Mouse (Mus musculus) E14TG2a.4 (cell line): ENCODE results near the gene Ube2h.

ENCODE experiments used
- CTCF ChIP-seq: conservative IDR thresholded peaks from 2 replicates; pipeline ENCODE4 v1.5.1; 2014; ENCODE audit warnings: low read length
- NANOG ChIP-seq: IDR thresholded peaks from 2 replicates; pipeline ENCODE4 v1.6.1; 2014; ENCODE audit warnings: borderline replicate concordance, low read length, mixed read lengths
- POU5F1 ChIP-seq: IDR thresholded peaks from 2 replicates; pipeline ENCODE4 v1.6.1; 2014; ENCODE audit warnings: low read length, borderline replicate concordance

- TF ChIP-seq CTCF (no peak), NANOG (no peak), POU5F1 (no peak)
Observed at GRCm38 (mm10) chr6:30319216-30319615, 14.9 kb upstream of the Ube2h start.
